Mouse (Mus musculus): ENCODE data around the gene Hba-a1.
"Not testable (repeated sequence)": the region's sequence is repeated elsewhere in the genome, so short reads cannot be mapped to it uniquely, and the experiment has no call there.

Gene Hba-a1

DNA sequence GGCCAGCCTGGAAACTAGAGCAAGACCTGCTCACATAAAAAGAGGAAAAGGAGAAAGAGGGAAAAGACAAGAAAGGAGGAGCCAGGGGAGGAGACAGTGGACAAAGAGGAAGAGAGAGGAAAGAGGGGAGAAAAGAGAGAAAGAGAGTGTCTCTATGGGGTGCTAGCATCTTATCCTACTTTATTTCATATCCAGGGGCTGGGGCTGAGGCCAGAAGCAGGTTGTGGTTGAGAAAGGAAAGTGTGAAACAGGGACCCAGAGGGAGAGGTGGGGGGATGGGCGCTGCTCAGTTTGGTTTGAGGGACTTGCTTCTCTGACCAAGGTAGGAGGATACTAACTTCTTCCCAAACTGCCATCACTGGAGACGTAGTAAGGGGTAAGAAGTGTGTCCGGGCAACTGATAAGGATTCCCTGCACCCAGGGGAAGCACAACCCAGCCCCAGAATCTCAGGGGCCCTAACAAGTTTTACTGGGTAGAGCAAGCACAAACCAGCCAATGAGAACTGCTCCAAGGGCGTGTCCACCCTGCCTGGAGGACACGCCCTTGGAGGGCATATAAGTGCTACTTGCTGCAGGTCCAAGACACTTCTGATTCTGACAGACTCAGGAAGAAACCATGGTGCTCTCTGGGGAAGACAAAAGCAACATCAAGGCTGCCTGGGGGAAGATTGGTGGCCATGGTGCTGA, at the start of gene Hba-a1:
Hba-a1 (plus strand) TSS at position 421 of the 687 bp plus-strand sequence.
- in situ Hi-C loops (cut with MboI, MseI), result not testable (repeated sequence)

DNA sequence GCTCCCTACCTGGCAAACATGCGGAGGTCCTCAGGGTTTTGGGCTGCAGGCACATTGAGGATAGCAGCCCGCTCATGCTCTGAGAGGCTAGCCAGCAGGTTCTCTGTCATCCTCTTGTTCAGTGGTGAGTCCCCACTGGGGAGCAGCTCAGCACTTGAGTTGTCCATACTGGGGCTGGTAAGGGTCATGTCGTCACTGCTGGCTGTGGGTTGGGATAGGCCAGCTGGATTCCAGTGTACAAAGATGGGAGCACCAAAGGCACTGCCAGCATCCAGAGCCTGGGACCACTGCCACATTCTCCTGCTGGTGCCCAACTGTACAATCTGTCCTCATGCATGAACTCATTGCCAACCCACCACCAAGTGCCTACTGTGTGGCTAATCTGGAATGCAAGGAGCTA, 49.4 kb upstream of the Hba-a1 start:
- in situ Hi-C loops (cut with MboI, MseI), result no loop called here

DNA sequence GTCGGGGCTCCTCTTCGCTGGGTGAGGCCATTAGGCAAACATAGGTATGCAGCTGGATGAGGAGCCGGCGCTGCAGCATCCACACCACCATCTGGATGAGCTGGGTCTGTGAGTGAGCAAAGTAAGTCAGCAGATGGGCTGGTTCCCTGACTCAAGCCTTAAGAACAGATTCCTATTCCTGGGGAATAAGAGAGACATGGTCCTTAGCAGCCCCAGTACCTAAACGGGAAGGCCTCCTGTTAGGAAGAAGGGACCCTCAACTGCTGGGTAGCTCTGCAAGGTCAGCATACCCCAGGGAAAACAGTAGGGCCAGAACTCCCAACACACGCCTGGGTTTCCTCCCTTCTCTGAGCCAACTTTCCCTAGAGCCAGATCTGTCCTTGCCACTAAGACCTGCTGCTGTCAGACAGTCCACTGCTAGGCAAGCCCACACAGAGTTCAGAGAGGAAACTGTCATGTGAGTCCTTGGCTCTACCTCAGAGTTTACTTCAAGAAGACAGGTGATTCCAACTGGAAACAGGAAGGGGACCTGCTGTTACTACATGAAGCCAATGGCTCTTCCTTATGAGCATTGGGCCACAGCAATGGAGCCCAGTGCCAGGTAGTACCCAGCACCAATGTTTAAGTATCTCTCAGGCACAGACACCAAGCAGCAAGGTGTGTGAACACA, 48.4 kb upstream of the Hba-a1 start:
- in situ Hi-C loops (cut with MboI, MseI), result no loop called here

DNA sequence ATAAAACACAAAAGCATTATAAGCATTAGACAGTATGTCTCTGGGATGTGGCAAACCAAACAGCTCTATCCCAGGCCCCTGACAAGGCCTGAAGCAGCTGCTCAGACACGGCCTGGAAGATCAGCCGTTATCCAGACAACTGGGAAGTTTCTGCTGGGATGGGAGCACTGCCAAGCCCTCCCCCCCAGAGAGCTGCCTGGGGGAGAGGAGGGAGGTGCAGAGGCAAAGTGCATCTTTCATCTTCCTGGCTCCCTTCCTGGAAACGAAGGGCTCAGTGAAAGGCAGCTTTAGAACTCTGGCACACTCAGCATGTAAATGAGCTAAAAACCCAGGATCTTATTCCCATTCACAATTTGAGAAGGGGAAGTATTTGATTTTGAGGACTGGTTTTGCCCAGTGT, 47.7 kb upstream of the Hba-a1 start:
- in situ Hi-C loops (cut with MboI, MseI), result no loop called here

DNA sequence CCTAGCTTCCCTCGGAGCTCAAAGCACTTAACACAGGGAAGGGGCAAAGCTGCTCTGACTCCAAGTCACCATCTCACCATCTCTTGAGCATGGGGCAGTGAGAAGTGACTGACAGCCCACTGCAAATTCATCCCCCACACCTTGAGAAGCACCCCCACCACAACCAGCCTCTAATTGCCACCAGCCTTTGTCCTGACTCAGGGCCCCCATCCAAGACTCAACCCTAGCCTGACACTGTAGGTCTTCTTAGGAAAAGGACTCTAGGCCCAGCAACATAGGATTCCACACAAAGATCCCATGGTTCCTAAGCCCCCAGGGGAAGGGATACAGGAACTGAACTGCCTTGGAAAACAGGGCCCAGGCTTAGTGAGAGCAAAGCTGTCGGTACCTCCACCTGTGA, 47.2 kb upstream of the Hba-a1 start:
- in situ Hi-C loops (cut with MboI, MseI), result no loop called here

DNA sequence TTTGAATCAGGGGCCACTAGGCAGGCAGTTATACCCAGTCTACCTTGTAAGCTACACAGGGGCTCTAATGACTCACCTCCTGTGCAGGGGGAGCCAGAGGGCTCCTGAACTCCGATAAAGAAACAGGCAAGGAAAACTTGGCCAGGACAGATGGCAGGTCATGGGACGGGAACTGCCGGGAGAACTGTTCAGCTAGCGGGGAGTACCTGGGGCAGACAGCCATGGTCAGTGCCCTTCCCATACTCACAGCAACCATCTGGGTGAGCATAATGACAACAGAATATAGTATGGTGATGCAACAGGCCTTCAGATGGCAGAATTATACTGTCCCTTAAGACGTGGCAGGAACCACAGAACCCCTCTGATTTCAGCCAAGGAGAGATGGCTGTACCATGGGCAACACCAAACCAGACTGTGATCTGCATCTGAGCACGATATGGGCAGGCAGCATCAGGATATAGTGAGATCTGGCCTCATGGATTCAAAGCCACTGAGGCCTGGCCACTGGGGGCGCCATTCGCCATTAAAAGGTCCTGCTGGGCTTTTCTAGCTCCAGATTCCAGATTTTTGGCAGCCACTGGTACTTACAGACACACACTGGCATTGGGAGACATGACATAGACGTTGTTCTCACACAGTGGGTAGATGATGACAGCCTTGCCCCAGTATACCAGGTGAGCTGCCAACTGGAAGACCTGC, 46.5 kb upstream of the Hba-a1 start:
- in situ Hi-C loops (cut with MboI, MseI), result no loop called here

DNA sequence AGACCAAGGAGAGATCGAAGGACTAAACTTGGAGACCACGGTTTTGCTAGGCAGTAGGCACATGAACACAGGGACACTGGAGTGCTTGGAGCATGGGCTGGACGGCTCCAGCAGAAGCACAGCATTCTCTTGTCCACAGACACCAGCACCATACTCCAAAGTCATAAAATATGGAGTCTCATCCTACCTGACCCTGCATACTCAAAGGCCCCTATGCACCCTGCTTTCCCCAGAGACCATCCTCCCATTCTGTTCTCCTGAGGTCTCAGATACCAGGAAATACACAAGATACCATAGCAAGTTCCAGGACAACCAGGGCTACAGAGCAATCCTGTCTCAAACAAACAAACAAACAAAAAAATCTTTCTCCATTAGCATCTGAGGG, 45.9 kb upstream of the Hba-a1 start:
- in situ Hi-C loops (cut with MboI, MseI), result no loop called here

DNA sequence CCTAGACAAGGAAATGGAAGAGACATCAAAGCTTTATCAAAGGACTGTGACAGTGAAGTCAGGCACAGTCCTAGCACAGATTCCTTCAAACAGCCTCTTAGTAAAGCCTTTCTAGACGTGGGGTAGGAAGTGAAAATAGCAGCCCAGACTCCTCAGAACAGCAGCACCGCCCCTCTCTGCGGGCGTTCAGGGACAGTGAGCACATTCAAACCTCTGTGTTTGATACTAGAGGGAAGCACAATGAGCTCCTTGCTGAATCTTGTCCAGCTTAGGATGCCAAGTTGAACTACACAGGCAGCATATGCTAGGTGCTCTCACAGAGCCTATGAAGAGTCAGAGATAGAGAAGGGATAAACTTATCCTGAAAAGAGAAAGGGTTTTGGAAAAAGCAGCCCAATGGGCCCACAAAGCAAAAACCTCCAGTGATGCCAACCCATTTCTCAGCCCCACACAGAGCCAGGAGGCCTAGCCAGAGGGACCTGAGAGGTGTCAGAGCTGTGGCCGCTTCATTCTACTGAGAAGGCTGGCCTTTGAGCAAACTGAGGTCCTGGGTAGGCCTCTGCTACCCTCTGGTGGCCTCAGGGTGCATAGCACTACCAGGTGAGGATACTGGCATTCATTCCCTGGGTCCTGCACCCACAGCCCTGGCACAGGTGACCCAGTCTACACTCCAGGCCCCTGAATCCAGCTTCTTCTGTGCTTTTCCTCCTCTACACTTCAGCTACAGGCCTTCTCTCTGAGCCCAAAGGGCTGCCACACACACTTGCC, 45.0 kb upstream of the Hba-a1 start:
- in situ Hi-C loops (cut with MboI, MseI), result no loop called here

DNA sequence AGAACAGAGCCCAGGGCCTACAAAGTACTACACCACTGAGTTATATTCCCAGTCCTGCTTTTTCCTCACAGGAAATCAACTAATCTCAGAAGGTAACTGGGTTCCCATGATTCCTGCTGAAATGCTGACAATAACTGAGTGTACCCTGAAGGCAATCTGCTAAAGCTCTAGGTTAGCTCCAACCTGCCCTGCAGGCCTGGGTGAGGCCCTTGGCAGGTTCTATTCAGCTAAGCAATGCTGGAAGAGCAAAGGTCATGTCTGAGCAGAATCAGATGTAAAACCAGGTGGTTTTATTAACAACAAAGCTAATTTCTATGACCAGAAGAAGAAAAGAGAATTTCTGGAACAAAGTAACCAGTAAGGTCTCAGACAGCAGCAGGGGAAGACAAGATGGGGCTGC, 41.9 kb upstream of the Hba-a1 start:
- in situ Hi-C loops (cut with MboI, MseI), result no loop called here

DNA sequence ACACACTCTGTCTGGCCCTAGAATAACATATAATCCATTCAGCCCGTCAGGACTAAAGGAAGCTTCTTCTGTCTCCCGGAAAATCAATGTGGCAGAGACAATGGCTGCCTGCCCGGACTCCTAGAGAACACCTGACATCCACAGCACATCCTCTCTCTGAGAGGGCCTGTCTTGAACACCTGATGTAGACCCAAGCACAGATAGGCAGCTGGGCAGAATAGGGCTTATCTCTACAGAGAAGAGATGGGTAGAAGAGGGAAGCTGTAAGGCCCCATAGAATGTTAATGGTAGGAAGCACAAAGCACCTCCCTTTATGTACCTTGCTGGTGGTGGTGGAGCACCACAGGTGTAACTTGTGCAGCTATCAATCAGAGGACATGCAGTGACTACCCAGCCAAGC, 41.1 kb upstream of the Hba-a1 start:
- in situ Hi-C loops (cut with MboI, MseI), result no loop called here

DNA sequence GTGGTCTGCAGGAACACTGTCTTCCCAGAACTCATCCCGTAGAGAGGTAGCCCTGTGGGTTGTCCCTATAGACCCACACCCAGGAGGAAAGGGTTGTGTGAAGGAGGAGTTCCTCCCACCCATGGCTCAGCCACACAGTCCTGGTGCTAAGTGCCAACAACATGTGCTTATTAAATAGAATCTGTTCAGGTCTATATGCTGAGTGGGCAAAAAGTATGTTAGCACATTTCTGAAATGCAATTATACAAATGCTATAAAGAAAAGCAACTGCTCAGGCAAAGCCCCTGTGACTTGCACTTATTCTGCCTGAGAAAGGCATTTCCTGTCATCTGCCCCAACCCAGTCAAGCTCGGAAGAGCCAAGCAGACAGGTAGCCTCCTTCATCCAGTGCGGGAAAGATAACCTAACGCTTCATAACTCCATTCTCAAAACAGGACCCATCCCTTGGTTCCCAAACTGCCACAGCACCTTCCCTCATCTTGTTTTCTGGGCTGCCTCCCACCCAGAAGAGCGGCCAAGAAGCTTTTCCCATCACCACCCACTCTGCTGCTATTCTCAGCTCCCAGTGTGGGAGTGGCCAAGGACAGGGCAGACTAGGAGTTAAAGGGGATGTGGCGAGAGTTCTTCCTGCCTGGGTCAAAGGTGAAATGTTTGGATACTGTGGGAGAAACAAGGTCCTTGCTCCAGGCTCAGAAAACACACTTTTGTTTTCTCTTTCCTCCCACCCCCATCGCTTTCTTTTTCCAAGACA, 39.9 kb upstream of the Hba-a1 start:
- in situ Hi-C loops (cut with MboI, MseI), result no loop called here

DNA sequence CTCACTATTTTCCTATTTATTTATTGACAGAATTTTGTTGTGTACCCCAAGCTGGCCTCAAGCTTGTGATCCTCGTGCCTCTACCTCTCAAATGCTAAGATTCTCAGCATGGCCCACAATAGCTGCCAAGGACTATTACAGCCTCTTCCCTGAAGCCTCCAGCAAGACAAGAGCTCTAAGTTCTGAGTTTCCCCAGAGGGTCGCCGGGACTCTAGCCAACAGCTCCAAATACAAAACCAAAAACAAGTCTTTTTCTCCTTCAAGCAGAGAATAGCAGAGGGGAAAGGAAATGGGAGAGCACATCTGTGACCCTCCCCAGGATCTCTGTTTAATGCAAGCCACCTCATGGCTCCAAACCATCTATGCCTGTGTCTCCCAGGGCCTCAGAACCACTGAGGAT, 39.2 kb upstream of the Hba-a1 start:
- in situ Hi-C loops (cut with MboI, MseI), result no loop called here

DNA sequence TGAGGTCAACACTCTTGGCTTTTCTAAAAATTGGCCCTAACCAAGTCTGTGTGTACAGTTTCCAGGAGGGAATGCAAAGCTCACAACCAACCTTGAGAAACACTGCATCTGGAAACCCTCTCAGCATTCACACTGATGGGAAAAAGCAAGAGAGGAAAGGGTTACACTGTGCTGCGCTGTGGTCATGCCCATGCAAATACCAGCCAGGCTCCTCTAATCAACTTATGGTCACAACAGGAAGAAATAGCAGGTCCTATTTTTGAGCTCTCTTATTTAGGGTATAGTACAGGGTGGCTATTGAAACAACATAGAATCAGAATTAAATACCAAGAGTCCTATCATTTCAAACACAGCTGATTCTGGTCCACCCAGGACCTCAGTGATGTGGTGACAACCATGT, 38.7 kb upstream of the Hba-a1 start:
- in situ Hi-C loops (cut with MboI, MseI), result no loop called here

DNA sequence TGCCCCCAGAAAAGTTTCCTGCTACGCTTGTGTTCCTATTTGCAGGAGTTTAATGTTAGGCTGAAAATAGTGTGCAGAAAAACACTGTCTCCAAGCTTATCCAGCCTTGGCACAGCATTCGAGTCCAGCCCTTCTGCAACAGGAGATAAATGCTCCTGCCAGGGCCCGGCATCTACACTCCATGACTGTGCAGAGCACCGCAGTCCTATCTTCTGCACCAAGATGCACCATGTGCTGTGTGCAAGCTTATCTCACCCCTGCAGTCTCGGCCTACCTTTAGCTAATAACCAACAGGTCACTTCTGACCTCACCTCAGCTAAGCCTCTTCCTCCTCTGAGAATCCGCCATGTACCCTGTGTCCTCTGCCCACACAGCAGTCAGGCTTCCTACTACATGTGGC, 37.7 kb upstream of the Hba-a1 start:
- in situ Hi-C loops (cut with MboI, MseI), result no loop called here

DNA sequence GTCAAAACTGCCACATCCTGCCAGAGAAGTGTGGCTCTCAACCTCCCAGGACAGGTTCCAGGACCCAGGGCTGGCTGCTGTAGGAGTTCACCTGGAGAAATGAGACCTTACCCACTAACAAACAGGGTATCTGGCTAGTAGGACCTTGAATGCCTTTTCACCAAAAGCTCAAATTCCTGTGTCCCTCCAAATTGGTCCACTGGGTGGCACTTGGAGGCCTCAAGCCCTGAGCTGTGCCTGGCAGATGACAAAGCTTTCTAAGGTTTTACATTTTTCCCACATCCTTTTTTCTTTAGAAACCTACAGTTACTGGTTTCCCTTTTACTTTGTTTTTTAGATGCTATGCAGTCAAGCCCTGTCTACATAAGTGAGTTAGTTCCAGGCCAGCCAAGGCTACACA, 36.2 kb upstream of the Hba-a1 start:
- in situ Hi-C loops (cut with MboI, MseI), result no loop called here

DNA sequence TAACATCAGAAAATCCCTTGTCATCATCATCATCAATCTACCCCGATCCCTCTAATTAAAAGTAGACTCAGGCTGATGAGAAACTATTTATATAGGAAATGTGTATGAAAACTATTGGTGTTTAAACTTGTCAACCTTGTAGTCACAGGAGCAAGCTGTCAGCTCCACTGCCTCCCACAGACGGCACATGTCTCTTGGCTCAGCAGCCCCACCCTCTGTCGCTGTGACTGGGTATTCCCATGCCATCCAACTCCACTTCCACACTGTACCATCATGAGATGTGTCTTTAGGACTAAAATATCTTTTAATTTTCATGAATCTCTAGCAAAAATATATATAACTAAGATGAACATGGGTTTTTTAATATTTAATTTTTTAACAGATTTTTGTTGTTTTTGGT, 35.0 kb upstream of the Hba-a1 start:
- in situ Hi-C loops (cut with MboI, MseI), result no loop called here

DNA sequence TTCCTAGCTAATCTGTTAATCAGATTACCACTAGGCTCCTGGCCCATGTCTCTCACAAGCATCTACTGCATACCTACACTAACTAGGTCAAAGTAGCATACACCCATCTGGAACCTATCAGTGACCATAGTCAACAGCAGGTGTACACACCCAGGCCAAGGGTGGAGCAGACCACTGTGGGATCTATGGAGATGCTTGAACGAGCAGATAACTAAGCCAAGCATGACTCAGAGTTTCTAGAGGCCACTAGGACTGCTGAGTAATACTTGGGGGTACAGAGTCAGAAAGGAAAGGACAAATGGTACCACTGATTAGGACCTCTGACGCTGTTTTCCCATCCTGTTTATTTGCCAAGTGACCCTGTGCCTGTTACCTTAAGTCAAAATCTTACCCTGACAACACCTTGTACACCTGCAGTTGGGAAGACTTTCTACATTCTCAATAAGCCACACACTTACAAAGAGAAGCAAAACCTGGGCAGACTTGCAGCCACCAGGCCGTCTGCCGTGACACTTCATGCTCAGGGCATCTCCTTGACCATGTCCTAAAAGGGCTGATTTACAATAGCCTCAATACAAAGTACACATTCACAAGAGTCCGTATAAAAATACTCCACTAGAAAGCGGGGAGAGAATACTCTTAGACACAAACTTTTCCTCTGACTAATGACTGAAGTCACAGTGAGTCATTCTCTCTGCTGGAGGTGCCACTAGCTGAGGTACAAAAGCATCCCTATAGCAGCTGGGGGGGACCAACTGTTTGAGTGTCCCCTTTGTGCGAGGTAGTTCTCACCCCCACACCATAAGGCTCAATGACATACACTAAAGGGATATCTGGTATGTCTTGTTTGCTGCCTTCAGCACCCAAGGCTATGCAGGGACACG, 32.2 kb upstream of the Hba-a1 start:
- in situ Hi-C loops (cut with MboI, MseI), result loop anchor here in 1 of 2 experiments (25.0 kb wide), 1 partner anchor 1264 kb away; the partner anchor contains the start of gene Chac2

DNA sequence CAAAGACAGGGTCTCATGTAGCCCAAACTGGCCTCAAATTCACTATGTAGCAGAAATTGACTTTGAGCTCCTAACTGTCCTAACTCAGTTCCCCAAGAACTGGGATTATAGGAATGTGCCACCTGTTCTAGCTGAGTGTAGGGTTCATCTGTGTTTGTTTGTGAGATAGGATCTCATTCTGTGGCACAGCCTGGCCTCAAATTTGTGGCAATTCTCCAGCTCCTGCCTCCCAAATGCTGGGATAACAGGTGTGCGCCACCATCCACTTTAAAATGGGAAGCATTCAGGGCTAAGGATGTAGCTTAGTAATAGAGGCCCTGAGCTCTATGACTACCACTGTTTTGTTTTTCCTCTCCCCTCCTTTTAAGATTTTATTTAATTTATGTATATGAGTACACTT, 30.2 kb upstream of the Hba-a1 start:
- in situ Hi-C loops (cut with MboI, MseI), result loop anchor here in 1 of 2 experiments (25.0 kb wide), 1 partner anchor 1266 kb away; the partner anchor contains the start of gene Chac2

DNA sequence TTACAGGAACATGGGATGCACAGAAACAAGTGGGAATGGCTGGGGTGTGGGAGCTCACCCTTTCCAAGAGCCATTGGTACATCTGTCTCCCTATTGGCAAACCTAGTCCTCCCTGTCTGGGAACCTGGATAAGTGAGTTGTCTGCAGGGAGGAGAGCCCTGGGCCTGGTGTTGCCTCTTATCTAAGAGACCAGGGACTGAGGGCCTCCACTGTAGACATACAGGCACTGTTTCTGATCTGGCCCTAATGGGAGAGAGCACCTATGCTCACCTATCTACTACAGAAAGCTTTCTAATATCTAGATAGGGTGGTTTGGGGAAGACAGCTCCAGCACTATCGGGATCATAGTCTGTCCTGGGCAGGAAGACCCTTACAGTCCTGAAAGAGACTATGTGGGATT, 27.2 kb upstream of the Hba-a1 start:
- in situ Hi-C loops (cut with MboI, MseI), result loop anchor here in 1 of 2 experiments (25.0 kb wide), 1 partner anchor 1269 kb away; the partner anchor contains the start of gene Chac2

DNA sequence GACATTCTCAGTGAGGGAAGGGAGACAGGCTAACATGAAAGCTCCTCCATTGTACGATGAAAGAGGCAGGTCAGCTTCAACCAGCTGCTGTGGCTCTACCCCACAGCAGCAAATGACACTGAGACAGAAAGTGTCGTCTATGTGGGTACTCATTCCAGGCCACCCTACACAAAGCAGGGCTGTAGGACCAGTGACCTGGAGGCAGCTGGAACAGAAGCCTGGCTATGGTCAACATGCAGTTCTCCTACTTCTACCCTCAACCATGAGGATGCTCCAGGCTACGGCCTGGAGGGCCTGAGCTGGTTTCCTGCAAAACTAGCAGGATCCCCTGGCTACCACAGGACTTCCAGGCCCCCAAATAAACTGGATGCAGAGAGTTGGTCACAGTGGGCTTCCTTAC, 26.7 kb upstream of the Hba-a1 start:
- in situ Hi-C loops (cut with MboI, MseI), result loop anchor here in 1 of 2 experiments (25.0 kb wide), 1 partner anchor 1269 kb away; the partner anchor contains the start of gene Chac2

All from T-helper 17 cell (primary cell).